Mouse (Mus musculus) embryonic fibroblast, embryonic 13.5 days (primary cell): ENCODE measurements around the gene Zfp771.

Source experiments
- CTCF ChIP-seq: IDR thresholded peaks from 2 replicates; pipeline ENCODE4 v1.5.1; 2011; ENCODE audit warnings: mild to moderate bottlenecking, control low read depth, low read length, moderate library complexity, borderline replicate concordance; ENCODE audit not compliant: insufficient read depth
- POLR2A ChIP-seq: IDR thresholded peaks from 2 replicates; pipeline ENCODE4 v1.6.1; 2011; ENCODE audit warnings: low read depth, mild to moderate bottlenecking, control low read depth, low read length, moderate library complexity

DNA sequence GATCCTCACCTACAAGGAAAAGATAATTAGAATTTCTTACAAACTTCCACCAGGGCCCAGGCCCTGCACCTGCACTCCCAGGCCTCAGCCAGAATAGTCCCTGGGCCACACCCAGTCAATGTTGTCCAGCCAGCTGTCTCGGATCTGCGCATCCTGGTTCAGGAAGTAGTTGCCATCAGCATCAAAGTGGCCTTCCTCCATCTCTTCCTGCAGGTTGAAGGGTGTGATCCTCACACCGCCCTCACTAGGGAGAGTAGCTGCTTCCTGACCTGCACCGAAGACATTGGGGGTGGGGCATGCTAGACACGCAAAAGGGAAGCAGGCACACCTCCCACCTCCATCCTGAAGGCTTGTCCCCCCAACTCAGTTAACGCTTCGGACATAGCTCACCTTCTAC, 49.4 kb upstream of the Zfp771 start:
- no peak for TF ChIP-seq POLR2A
- TF ChIP-seq CTCF, result no peak
